Comparison of ENCODE assay signal across 25 mouse cellular contexts in genomic region chr15:95987916-95988315, GRCm38 (mm10).
DNase-seq lines count a peak whose midpoint lies in the region; ATAC-seq and TF ChIP-seq lines count a peak whose summit lies in the region.
"Had no signal": no experiment of that assay in that cellular context is flagged by ENCODE, and none has a peak within 500 bp of the region (broad histone marks: within the 10 kb centered on the region; RNA-seq: fewer than 3 reads in every experiment).

No protein-coding gene starts in this region.

- TF ChIP-seq CTCF in stomach, postnatal 0 days (IDR thresholded peaks at IDR 0.05; ENCODE audit: low read depth) = no peak

- peaks cover 5% of the 10 kb centered on the region; the same call in 1 of the 2 replicates for H3K9me3 ChIP-seq in forebrain, embryonic 10.5 days
- peaks cover 4% of the 10 kb centered on the region; the same call in 1 of the 2 replicates for H3K9me3 ChIP-seq in forebrain, embryonic 12.5 days
- 0 out of 2 replicates have a peak, but pooled peaks cover 2% of the 10 kb centered on the region for H3K9me3 ChIP-seq in neural tube, embryonic 15.5 days (replicated peaks)
- 0 out of 2 replicates have a peak, but pooled peaks cover 3% of the 10 kb centered on the region for H3K9me3 ChIP-seq in stomach, embryonic 16.5 days (replicated peaks; ENCODE audit: control insufficient read depth, low read length)
- no peaks in the 10 kb centered on the region for H3K9me3 ChIP-seq in stomach, postnatal 0 days (ENCODE audit: control insufficient read depth, low read length)
- H3K9me3 ChIP-seq: forebrain, embryonic 15.5 days had no signal

- no peak overlapping the region for H3K4me2 ChIP-seq in forebrain, embryonic 12.5 days
- no peak overlapping the region for H3K4me2 ChIP-seq in neural tube, embryonic 15.5 days
- H3K4me2 ChIP-seq in stomach, embryonic 16.5 days (ENCODE audit: low read depth, low read length) = no peak overlapping the region
- no peak overlapping the region for H3K4me2 ChIP-seq in stomach, postnatal 0 days (replicated peaks; ENCODE audit: low read depth)
- H3K4me2 ChIP-seq: embryonic facial prominence, embryonic 12.5 days; forebrain, embryonic 13.5 days; forebrain, embryonic 15.5 days had no signal

- H3K27me3 ChIP-seq in forebrain, embryonic 10.5 days (ENCODE audit: poor library complexity, severe bottlenecking) = no peaks in the 10 kb centered on the region
- no peaks in the 10 kb centered on the region for H3K27me3 ChIP-seq in forebrain, embryonic 12.5 days
- no peaks in the 10 kb centered on the region for H3K27me3 ChIP-seq in neural tube, embryonic 15.5 days (replicated peaks)
- no peaks in the 10 kb centered on the region for H3K27me3 ChIP-seq in stomach, embryonic 16.5 days (ENCODE audit: control insufficient read depth, insufficient read depth, low read length)
- H3K27me3 ChIP-seq in stomach, postnatal 0 days (ENCODE audit: control insufficient read depth, insufficient read depth, low read length) = no peaks in the 10 kb centered on the region
- H3K27me3 ChIP-seq: CH12.LX; embryonic facial prominence, embryonic 12.5 days; forebrain, embryonic 13.5 days; forebrain, embryonic 15.5 days; Patski had no signal

- H3K27ac ChIP-seq in forebrain, embryonic 10.5 days = no peak overlapping the region
- H3K27ac ChIP-seq in forebrain, embryonic 12.5 days = no peak overlapping the region
- no peak overlapping the region for H3K27ac ChIP-seq in neural tube, embryonic 15.5 days (replicated peaks)
- no peak overlapping the region for H3K27ac ChIP-seq in stomach, embryonic 16.5 days (ENCODE audit: low read length)
- no peak overlapping the region for H3K27ac ChIP-seq in stomach, postnatal 0 days (replicated peaks)
- H3K27ac ChIP-seq: embryonic facial prominence, embryonic 10.5 days; embryonic facial prominence, embryonic 12.5 days; forebrain, embryonic 13.5 days; forebrain, embryonic 15.5 days had no signal

- no peaks in the 10 kb centered on the region for H3K36me3 ChIP-seq in forebrain, embryonic 10.5 days (replicated peaks)
- H3K36me3 ChIP-seq in forebrain, embryonic 12.5 days (replicated peaks) = no peaks in the 10 kb centered on the region
- no peaks in the 10 kb centered on the region for H3K36me3 ChIP-seq in neural tube, embryonic 15.5 days
- H3K36me3 ChIP-seq in stomach, embryonic 16.5 days (ENCODE audit: control insufficient read depth, insufficient read depth, low read length) = no peaks in the 10 kb centered on the region
- no peaks in the 10 kb centered on the region for H3K36me3 ChIP-seq in stomach, postnatal 0 days (ENCODE audit: control insufficient read depth, insufficient read depth, low read length)
- H3K36me3 ChIP-seq: embryonic facial prominence, embryonic 10.5 days; embryonic facial prominence, embryonic 12.5 days; forebrain, embryonic 15.5 days; G1E had no signal

- H3K4me1 ChIP-seq in forebrain, embryonic 10.5 days = no peaks in the 10 kb centered on the region
- no peaks in the 10 kb centered on the region for H3K4me1 ChIP-seq in forebrain, embryonic 12.5 days
- no peaks in the 10 kb centered on the region for H3K4me1 ChIP-seq in neural tube, embryonic 15.5 days
- no peaks in the 10 kb centered on the region for H3K4me1 ChIP-seq in stomach, embryonic 16.5 days (ENCODE audit: control insufficient read depth, insufficient read depth, low read length)
- H3K4me1 ChIP-seq in stomach, postnatal 0 days (replicated peaks; ENCODE audit: control insufficient read depth, insufficient read depth) = no peaks in the 10 kb centered on the region
- H3K4me1 ChIP-seq: embryonic facial prominence, embryonic 10.5 days; embryonic facial prominence, embryonic 12.5 days; forebrain, embryonic 13.5 days; forebrain, embryonic 15.5 days had no signal

- H3K9ac ChIP-seq in forebrain, embryonic 12.5 days = no peak overlapping the region
- no peak overlapping the region for H3K9ac ChIP-seq in neural tube, embryonic 15.5 days (replicated peaks)
- no peak overlapping the region for H3K9ac ChIP-seq in stomach, embryonic 16.5 days (ENCODE audit: low read length)
- no peak overlapping the region for H3K9ac ChIP-seq in stomach, postnatal 0 days (ENCODE audit: low read length)
- H3K9ac ChIP-seq: embryonic facial prominence, embryonic 12.5 days; forebrain, embryonic 13.5 days; forebrain, embryonic 15.5 days; forebrain, postnatal 0 days had no signal

- no peak for TF ChIP-seq EP300 in stomach, postnatal 0 days (optimal IDR thresholded peaks at IDR 0.05)

- no peak overlapping the region for H3K4me3 ChIP-seq in forebrain, embryonic 10.5 days
- no peak overlapping the region for H3K4me3 ChIP-seq in forebrain, embryonic 12.5 days (replicated peaks)
- no peak overlapping the region for H3K4me3 ChIP-seq in neural tube, embryonic 15.5 days (replicated peaks)
- H3K4me3 ChIP-seq in stomach, embryonic 16.5 days (replicated peaks; ENCODE audit: low read length) = no peak overlapping the region
- no peak overlapping the region for H3K4me3 ChIP-seq in stomach, postnatal 0 days (ENCODE audit: low read depth, low read length)
- H3K4me3 ChIP-seq: embryonic facial prominence, embryonic 10.5 days; embryonic facial prominence, embryonic 12.5 days; forebrain, embryonic 13.5 days; forebrain, embryonic 15.5 days had no signal

- ATAC-seq in forebrain, embryonic 12.5 days (ENCODE audit: low FRiP score) = no peak
- no peak for ATAC-seq in neural tube, embryonic 15.5 days (ENCODE audit: low FRiP score)
- ATAC-seq in stomach, embryonic 16.5 days (ENCODE audit: insufficient read depth, low FRiP score) = peak; percentile 68; the same call in 1 of the 2 replicates
- ATAC-seq in stomach, postnatal 0 days (ENCODE audit: low FRiP score, low TSS enrichment) = no peak
- ATAC-seq: activated CD4-positive, CD25-positive, alpha-beta regulatory T cell, adult 4 months; CD4-positive, CD25-positive, alpha-beta regulatory T cell, adult 4 months; forebrain, embryonic 13.5 days; forebrain, embryonic 15.5 days; forebrain, postnatal 0 days; Patski had no signal

- 96% methylated on average over 3 of the region's 3 CpGs for WGBS in forebrain, embryonic 10.5 days
- 90% methylated on average over 3 of the region's 3 CpGs for WGBS in forebrain, embryonic 12.5 days
- WGBS in neural tube, embryonic 15.5 days = 91% methylated on average over 3 of the region's 3 CpGs
- 74% methylated on average over 3 of the region's 3 CpGs for WGBS in stomach, embryonic 16.5 days
- 65% methylated on average over 3 of the region's 3 CpGs for WGBS in stomach, postnatal 0 days

- peak; percentile 1 for DNase-seq in forebrain, embryonic 10.5 days (ENCODE audit: extremely low spot score, low spot score)
- DNase-seq in neural tube, embryonic 10.5 days (ENCODE audit: extremely low spot score, low spot score) = peak; percentile 3
- DNase-seq in stomach, postnatal 0 days (ENCODE audit: low spot score) = no peak
- DNase-seq: adrenal gland, adult 8-10 months; adrenal gland, postnatal 14 days; adrenal gland, postnatal 36 days; B cell, adult 2 months; cerebellum, adult 11-12 months; cerebellum, adult 2 months; cerebellum, adult 9-10 months; cerebellum, postnatal 10 days; cerebellum, postnatal 25 days; forebrain, postnatal 0 days had no signal
